Mouse (Mus musculus) liver, embryonic 14.5 days (tissue): ENCODE measurements at regions not wholly inside any gene's neighbourhood (a gene's known extent, or its start where the extent isn't known, plus 50 kb on each side); places are given as distances from the start of the nearest gene placed in this dataset.

ENCODE experiments used
- CTCF ChIP-seq: IDR thresholded peaks from 2 replicates; pipeline ENCODE4 v1.5.1; 2016; ENCODE audit warnings: antibody characterized with exemption, low read depth, control low read depth
- EP300 ChIP-seq: IDR thresholded peaks from 2 replicates; pipeline ENCODE4 v1.6.1; 2016; ENCODE audit warnings: antibody characterized with exemption, low read depth

DNA sequence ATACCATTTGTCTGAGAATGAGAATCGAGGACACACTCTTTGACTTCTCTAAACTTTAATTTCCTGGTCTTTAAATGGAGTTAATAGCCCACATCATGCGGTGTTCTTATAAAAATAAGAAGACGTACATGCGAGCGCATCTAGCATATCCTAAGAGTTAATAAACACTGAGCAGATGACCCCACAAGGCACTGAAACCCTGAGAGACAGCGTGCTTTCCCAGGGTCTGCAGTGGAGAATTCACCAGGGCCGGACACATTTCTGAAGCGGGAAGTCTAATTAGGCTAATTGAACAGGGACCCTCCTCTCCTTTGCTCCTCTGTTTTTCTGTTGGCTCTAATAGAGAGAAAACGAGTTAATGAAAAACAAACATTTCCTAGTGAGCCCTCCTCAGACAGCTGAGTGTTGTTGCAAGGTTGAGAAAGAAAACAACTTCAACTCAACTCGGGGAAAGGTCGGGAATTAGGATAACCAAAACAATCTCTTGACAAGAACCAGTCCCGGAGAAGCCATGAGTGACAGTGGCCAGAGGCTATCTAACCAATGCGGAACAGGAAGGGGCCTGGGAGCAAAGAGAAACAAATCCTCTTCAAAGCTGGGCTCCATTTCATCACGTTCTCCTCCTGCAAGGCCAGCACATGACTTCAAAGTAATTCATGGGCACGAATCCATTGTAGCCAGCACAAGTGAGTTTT is 352.2 kb downstream of the Hs3st3b1 start:
- TF ChIP-seq EP300 (no peak), CTCF (no peak)
